Mouse (Mus musculus) MEL (cell line): ENCODE results near the gene Ccdc171.

ENCODE experiments used
- CHD2 ChIP-seq: IDR thresholded peaks from 2 replicates; pipeline ENCODE4 v1.6.1; 2011; ENCODE audit warnings: low read length, improper control_type of control experiment
- POLR2A ChIP-seq, 2 experiments: IDR thresholded peaks; 2 replicates each; pipeline ENCODE4 v1.6.1; 2011 to 2012; ENCODE audit warnings: low read length in 2 of 2, mild to moderate bottlenecking in 2 of 2, control low read depth in 1 of 2, improper control_type of control experiment in 1 of 2, low read depth in 1 of 2, moderate library complexity in 1 of 2; ENCODE audit not compliant: control insufficient read depth in 1 of 2, insufficient read depth in 1 of 2, poor library complexity in 1 of 2

DNA sequence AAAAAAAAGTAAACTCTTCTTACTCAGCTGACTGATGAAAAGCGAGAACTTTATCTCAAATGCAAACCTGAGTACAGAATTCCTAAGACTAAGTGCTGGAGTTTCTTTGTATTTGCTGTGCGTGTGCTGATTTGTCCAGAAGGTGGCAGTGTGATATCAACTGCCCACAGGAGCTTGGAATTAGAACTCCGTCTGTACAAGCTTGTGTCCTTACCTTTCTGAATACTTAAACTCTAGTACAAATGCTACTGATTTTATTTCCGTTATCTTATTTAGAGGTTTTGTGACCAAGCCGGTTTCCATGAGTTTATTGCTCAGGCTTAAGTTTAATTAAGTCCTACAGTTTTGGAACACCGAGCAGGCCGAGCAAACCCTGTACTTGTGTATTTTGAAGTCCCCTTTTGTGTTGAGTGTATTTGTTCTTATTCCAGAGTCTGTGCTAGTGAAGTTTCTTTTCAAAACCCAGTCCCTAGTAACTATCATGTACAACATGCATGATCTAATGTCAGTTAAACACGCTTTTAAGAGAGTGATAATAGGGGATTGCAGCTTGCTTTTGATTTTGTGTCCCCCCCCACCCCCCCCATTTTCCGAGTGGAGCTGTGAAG is 269.1 kb downstream of the Ccdc171 start:
- TF ChIP-seq POLR2A (IDR thresholded peaks at IDR 0.05; ENCODE audit: control insufficient read depth in 1 of 2, insufficient read depth in 1 of 2, low read depth in 1 of 2, low read length in 2 of 2, poor library complexity in 1 of 2), result no peak
- TF ChIP-seq CHD2, result no peak
